Mouse (Mus musculus) layer of hippocampus, postnatal 10 days (tissue): ENCODE results near the gene Olfr136. TPM values are rescaled to one million over a fixed set of nuclear protein-coding genes. Genes with fewer than 3 reads are reported as not detected.

Experiments used
- DNase-seq, 2 experiments: peaks; one replicate each; pipeline ENCODE4 v3.0.0; 2021; ENCODE audit warnings: low spot score in 2 of 2
- long read RNA-seq: library from polyadenylated mRNA; stranded (forward); transcript quantifications from one replicate; pipeline ENCODE4 v2.0.0, GENCODE M21; 2023
- total RNA-seq, 2 experiments: library from RNA; stranded (reverse); gene quantifications; 2 replicates each; pipeline ENCODE4 v1.2.3; 2021

Olfr136 gene
- total RNA-seq = not detected
- long read RNA-seq = 0 reads

DNA sequence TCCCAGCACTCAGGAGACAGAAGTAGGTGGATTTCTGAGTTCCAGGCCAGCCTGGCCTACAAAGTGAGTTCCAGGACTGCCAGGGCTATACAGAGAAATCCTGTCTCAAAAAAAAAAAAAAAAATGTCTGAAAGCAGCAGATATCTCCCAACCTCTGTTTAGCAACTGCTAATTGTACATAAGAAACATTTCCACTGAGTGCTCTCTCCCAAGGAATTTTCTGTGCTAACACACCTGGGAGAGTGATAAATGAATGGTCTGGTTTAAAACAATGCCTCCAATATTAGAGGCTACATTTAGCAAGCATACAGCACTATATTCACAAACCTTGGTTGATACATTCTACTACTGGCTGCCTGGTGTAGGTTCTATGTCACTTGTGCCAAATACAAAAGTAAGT, at the start of gene Olfr136:
Gene Olfr136, plus strand, starts transcription at position 301 of the 400 bp plus-strand sequence.
- no peak for DNase-seq

DNA sequence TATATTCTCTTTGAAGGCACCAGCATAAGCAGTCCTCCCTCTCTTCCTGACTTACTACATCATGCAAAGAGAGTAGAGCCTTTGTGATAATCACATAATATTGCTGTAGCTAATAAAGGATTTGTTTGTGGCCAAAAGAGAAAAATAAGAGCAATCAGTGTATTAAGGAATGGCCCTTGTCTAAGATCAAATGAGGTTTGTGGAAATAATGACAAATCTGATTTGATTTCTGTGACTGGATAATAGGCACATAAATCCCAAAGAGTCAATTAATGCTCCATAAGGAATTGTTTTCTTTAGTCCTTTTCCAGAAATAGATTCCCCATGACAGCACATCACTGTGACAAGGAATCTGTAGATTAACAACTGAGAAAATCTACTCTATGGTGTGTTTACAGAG, 22.2 kb upstream of the Olfr136 start, which contains the start of gene Olfr137:
Gene Olfr137, minus strand, starts transcription at position 101 of the 400 bp plus-strand sequence.
- DNase-seq = no peak

Other genes starting within 250 kb of the Olfr136 start
- gene Olfr131, start 241.1 kb upstream of the Olfr136 start, total RNA-seq = not detected
- not detected for gene Olfr132, start 195.3 kb upstream of the Olfr136 start, total RNA-seq
- gene Olfr133, start 184.6 kb upstream of the Olfr136 start, total RNA-seq = not detected
- gene Olfr134, start 158.4 kb upstream of the Olfr136 start, total RNA-seq = not detected
- not detected for gene Olfr135, start 125.5 kb upstream of the Olfr136 start, total RNA-seq
- gene Olfr138, start 68.8 kb upstream of the Olfr136 start, total RNA-seq = not detected
- not detected for gene Olfr137, start 22.3 kb upstream of the Olfr136 start, total RNA-seq
- not detected for gene Esp36, start 90.4 kb downstream of the Olfr136 start, total RNA-seq
- gene Esp34, start 224.4 kb downstream of the Olfr136 start, total RNA-seq = not detected